Mouse (Mus musculus) testis, adult 2 months (tissue): ENCODE data around the gene Sit1. TPM values are rescaled to one million over a fixed set of nuclear protein-coding genes. Genes with fewer than 3 reads are reported as not detected.

Experiments
- H3K27ac ChIP-seq: fragments of 200-500 bp; 2 replicates; pipeline ENCODE4 v1.5.1; 2012; ENCODE audit warnings: low read depth, low read length; ENCODE audit not compliant: control insufficient read depth, insufficient read depth
- H3K27me3 ChIP-seq: fragments of 200-500 bp; 2 replicates; pipeline ENCODE4 v1.6.1; 2012; ENCODE audit warnings: mild to moderate bottlenecking, low read length, moderate library complexity; ENCODE audit not compliant: control insufficient read depth, insufficient read depth
- H3K36me3 ChIP-seq: fragments of 200-500 bp; 2 replicates; pipeline ENCODE4 v1.6.1; 2012; ENCODE audit warnings: mild to moderate bottlenecking, low read length; ENCODE audit not compliant: control insufficient read depth, insufficient read depth
- H3K4me1 ChIP-seq: fragments of 200-500 bp; 2 replicates; pipeline ENCODE4 v1.6.1; 2012; ENCODE audit warnings: low read length; ENCODE audit not compliant: control insufficient read depth, insufficient read depth
- H3K4me3 ChIP-seq: fragments of 200-500 bp; 2 replicates; pipeline ENCODE4 v1.5.1; 2012; ENCODE audit warnings: low read depth, mild to moderate bottlenecking, low read length, moderate library complexity, mixed read lengths; ENCODE audit not compliant: control insufficient read depth
- CTCF ChIP-seq: fragments of 200-500 bp; IDR thresholded peaks from 2 replicates; pipeline ENCODE4 v1.5.1; 2012; ENCODE audit warnings: low read depth, mild to moderate bottlenecking, inconsistent platforms, low read length, moderate library complexity; ENCODE audit not compliant: control insufficient read depth, insufficient read depth, insufficient replicate concordance
- POLR2A ChIP-seq: fragments of 200-500 bp; IDR thresholded peaks from 2 replicates; pipeline ENCODE4 v1.6.1; 2012; ENCODE audit warnings: low read depth, mild to moderate bottlenecking, inconsistent platforms, low read length, moderate library complexity; ENCODE audit not compliant: control insufficient read depth
- polyA plus RNA-seq: library from polyadenylated mRNA; depleted of rRNA; stranded (reverse); fragments of >200 nt; gene quantifications from 2 replicates; pipeline ENCODE4 v1.2.3, GENCODE M21; 2012

Gene Sit1
- polyA plus RNA-seq, 1 experiment, result not detected

GRCm38 (mm10) chr4:43506536-43507185 lies 23.1 kb upstream of the Sit1 start, which contains the start of gene Car9:
Gene Car9, plus strand, starts transcription at chr4:43506966.
- Histone ChIP-seq H3K36me3 (no peaks in the 10 kb centered on the region), H3K4me1 (peaks cover 3% of the 10 kb centered on the region; the same call in 1 of the 2 replicates), H3K27me3 (no peaks in the 10 kb centered on the region), H3K27ac (no peak within 1 kb of the TSS), H3K4me3 (no peak within 1 kb of the TSS)
- TF ChIP-seq POLR2A (no peak), CTCF (no peak)

DNA sequence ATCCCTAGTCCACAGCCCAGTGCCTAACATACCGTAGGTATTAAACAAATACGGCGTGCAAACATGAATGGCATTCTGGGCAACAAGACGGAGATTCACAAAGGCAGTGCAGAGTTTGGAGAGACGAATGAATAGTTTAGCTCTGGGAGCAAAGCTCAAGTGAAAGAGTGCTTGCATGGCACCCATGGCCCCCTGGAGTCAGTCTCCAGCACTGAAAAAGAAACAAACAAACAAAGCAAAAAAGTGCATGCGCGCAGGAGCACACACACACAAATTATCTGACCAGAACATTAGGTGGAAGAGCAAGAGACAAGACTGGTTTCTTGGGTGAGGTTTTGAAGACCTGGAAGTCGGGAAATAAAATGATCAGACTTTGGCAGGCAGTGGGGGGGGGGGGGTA lies 22.5 kb upstream of the Sit1 start:
- TF ChIP-seq CTCF, result no peak
- no peak overlapping the region for H3K27ac ChIP-seq
- H3K4me1 ChIP-seq, result peaks cover 4% of the 10 kb centered on the region; the same call in 1 of the 2 replicates
- no peaks in the 10 kb centered on the region for H3K27me3 ChIP-seq
- H3K4me3 ChIP-seq, result no peak overlapping the region
- no peaks in the 10 kb centered on the region for H3K36me3 ChIP-seq

DNA sequence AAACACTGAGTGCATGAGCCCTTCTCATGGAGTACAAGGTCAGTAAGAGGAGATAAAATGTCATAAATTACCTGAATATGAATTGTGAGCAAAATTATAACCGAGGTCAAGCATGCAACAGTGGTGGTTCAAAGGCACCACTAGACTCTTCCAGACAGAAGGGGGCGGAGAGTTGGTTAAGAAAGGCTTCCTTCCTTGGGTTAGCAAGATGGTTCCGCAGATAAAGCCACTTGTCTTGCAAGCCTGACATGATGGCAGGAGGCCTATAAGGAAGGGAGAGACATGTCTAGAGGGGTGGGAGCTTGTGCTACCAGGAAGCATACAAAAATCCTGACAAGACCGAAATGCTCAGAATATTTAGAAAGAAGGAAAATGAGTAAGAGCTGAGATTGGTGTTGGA lies 20.7 kb upstream of the Sit1 start:
- H3K36me3 ChIP-seq, result no peaks in the 10 kb centered on the region
- H3K4me1 ChIP-seq, result peaks cover 12% of the 10 kb centered on the region
- H3K27ac ChIP-seq, result no peak overlapping the region
- no peak overlapping the region for H3K4me3 ChIP-seq
- H3K27me3 ChIP-seq, result no peaks in the 10 kb centered on the region
- no peak for TF ChIP-seq POLR2A
- TF ChIP-seq CTCF, result no peak

- TF ChIP-seq POLR2A (no peak), CTCF (no peak)
- H3K27me3 ChIP-seq, result no peaks in the 10 kb centered on the region
Measured at GRCm38 (mm10) chr4:43503506-43503905, 20.0 kb upstream of the Sit1 start.

GRCm38 (mm10) chr4:43503041-43503440 lies 19.5 kb upstream of the Sit1 start:
- H3K4me3 ChIP-seq, result no peak overlapping the region
- TF ChIP-seq CTCF (no peak), POLR2A (no peak)
- peaks cover 24% of the 10 kb centered on the region for H3K4me1 ChIP-seq
- no peak overlapping the region for H3K27ac ChIP-seq
- H3K27me3 ChIP-seq, result no peaks in the 10 kb centered on the region
- no peaks in the 10 kb centered on the region; the same call in 1 of the 2 replicates for H3K36me3 ChIP-seq

More at GRCm38 (mm10) chr4:43503506-43503905, 20.0 kb upstream of the Sit1 start:
- no peak overlapping the region for H3K27ac ChIP-seq
- peaks cover 19% of the 10 kb centered on the region for H3K4me1 ChIP-seq
- H3K36me3 ChIP-seq, result no peaks in the 10 kb centered on the region
- no peak overlapping the region for H3K4me3 ChIP-seq

DNA sequence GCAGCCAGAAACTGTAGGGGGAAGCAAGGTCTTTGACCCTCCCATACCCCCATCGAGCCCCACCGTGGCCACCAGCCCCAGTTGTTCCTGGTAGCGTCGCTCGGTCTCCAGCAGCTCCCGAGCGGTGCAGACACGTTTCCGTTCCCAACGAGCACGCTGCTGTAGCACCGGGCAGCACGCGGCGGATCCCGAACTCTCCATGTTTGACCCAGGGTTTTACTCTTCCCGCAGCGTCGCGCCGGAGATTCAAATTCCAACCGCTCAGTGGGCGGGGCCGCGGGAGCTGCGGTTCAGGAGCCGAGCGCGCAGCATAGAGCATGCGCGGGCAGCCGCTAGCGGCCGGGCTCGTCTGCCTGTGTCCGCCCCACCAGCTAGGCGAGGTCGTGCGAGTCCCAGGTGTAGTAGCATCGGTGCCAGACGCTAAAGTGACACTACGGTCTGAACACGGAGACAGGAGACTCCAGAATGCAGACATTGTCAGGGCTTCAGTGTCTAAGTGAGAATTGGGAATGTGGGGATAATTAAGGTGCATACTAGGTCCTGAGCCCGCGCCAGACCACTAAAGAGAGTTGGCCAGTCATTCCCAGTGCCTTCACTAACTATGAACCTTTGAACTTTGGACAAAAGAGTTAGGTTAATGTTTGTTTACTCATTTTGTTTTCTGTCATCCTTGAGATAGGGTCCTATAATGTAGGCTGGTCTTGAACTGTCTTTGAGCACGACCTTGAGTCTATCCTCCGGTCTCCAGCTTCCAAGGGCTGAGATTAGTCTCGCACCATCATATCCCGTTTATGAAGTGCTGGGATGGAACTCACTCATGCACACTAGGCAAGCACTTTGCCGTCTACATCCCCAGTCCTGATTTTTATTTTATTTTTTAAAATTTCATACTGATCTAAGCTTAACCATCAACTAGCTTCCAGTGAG lies 16.1 kb upstream of the Sit1 start, which contains the start of gene Arhgef39:
TSS of gene Arhgef39 (minus strand) at position 289 of the 927 bp plus-strand sequence.
- Histone ChIP-seq H3K4me3 (peak within 1 kb of the TSS; percentile 95), H3K36me3 (no peaks in the 10 kb centered on the region; the same call in 1 of the 2 replicates), H3K27me3 (no peaks in the 10 kb centered on the region), H3K27ac (peak within 1 kb of the TSS; percentile 86), H3K4me1 (peaks cover 34% of the 10 kb centered on the region)
- TF ChIP-seq POLR2A (peak; percentile 78), CTCF (no peak)

GRCm38 (mm10) chr4:43498983-43499382 lies 15.4 kb upstream of the Sit1 start:
- Histone ChIP-seq H3K4me1 (peaks cover 34% of the 10 kb centered on the region), H3K4me3 (peak overlapping the region; percentile 95), H3K27me3 (no peaks in the 10 kb centered on the region), H3K27ac (peak overlapping the region; percentile 86), H3K36me3 (no peaks in the 10 kb centered on the region; the same call in 1 of the 2 replicates)
- no peak for TF ChIP-seq POLR2A
- peak; percentile 11; the same call in 1 of the 2 replicates for TF ChIP-seq CTCF
